Mouse (Mus musculus) midbrain, postnatal 0 days (tissue): ENCODE measurements around the gene Zfp872. TPM values are rescaled to one million over a fixed set of nuclear protein-coding genes. Genes with fewer than 3 reads are reported as not detected.
"Not testable (repeated sequence)": the region's sequence is repeated elsewhere in the genome, so short reads cannot be mapped to it uniquely, and the experiment has no call there.

Experiments used
- ATAC-seq: fragments of 200-750 bp; cut with Nextera tagmentation; 2 replicates; pipeline ENCODE4 v1.8.0; 2017; ENCODE audit warnings: moderate number of reproducible peaks, mild to moderate bottlenecking, moderate TSS enrichment, moderate library complexity; ENCODE audit not compliant: low FRiP score
- DNase-seq: peaks from one replicate; pipeline ENCODE4 v3.0.0-alpha.2; 2015; ENCODE audit warnings: low spot score
- H3K27ac ChIP-seq: fragments of 300-500 bp; sonication (generic); 2 replicates; pipeline ENCODE4 v1.5.1; 2014; ENCODE audit warnings: low read depth, mild to moderate bottlenecking, low read length, mixed read lengths
- H3K27me3 ChIP-seq: fragments of 300-500 bp; sonication (generic); 2 replicates; pipeline ENCODE4 v1.6.1; 2014; ENCODE audit warnings: low read length, control low read depth, mixed read lengths; ENCODE audit not compliant: insufficient read depth
- H3K36me3 ChIP-seq: fragments of 300-500 bp; sonication (generic); 2 replicates; pipeline ENCODE4 v1.6.1; 2014; ENCODE audit warnings: low read length, control low read depth, mixed read lengths; ENCODE audit not compliant: insufficient read depth
- H3K4me1 ChIP-seq: fragments of 300-500 bp; sonication (generic); 2 replicates; pipeline ENCODE4 v1.6.1; 2014; ENCODE audit warnings: mild to moderate bottlenecking, control low read depth, antibody characterized with exemption, low read length, mixed read lengths; ENCODE audit not compliant: insufficient read depth
- H3K4me2 ChIP-seq: fragments of 300-500 bp; sonication (generic); 2 replicates; pipeline ENCODE4 v1.6.1; 2014; ENCODE audit warnings: low read depth, mild to moderate bottlenecking, low read length, mixed read lengths; ENCODE audit not compliant: poor library complexity, severe bottlenecking
- H3K4me3 ChIP-seq: fragments of 300-500 bp; sonication (generic); 2 replicates; pipeline ENCODE4 v1.5.1; 2014; ENCODE audit warnings: low read depth, mild to moderate bottlenecking, low read length, moderate library complexity
- H3K9ac ChIP-seq: fragments of 300-500 bp; sonication (generic); replicated peaks from 2 replicates; pipeline ENCODE4 v1.6.1; 2014; ENCODE audit warnings: mild to moderate bottlenecking, low read length, moderate library complexity, mixed read lengths; ENCODE audit not compliant: poor library complexity, severe bottlenecking
- H3K9me3 ChIP-seq: fragments of 300-500 bp; sonication (generic); 2 replicates; pipeline ENCODE4 v1.6.1; 2016; ENCODE audit warnings: low read length, control low read depth
- CTCF ChIP-seq: IDR thresholded peaks from 2 replicates; pipeline ENCODE4 v1.5.1; 2016; ENCODE audit warnings: antibody characterized with exemption, mild to moderate bottlenecking
- whole genome bisulfite sequencing: fragments of 180-500 bp; shearing (Covaris S2); extraction: QIAGEN DNeasy Blood & Tissue Kit; methylation state at CpG from one replicate; pipeline ENCODE4 v1.1.7; 2014; 5-methylcytosine and 5-hydroxymethylcytosine counted together
- polyA plus RNA-seq: library from polyadenylated mRNA; unstranded; fragments of >200 nt; fragmentation: Nextera tagmentation; extraction: Ambion mirVana; gene quantifications from 2 replicates; pipeline ENCODE4 v1.2.1, GENCODE M21; 2015
- total RNA-seq: library from RNA; depleted of rRNA; stranded (reverse); fragments of >200 nt; gene quantifications from 2 replicates; pipeline ENCODE4 v1.2.3, GENCODE M21; 2014

Gene Zfp872
- total and polyA plus RNA-seq, 2 experiments from 2014 or later: 0.22 to 0.31 TPM

- Histone ChIP-seq H3K4me3 (peak within 1 kb of the TSS; percentile 73), H3K4me2 (peak within 1 kb of the TSS; percentile 72), H3K9ac (peak within 1 kb of the TSS; percentile 72), H3K27ac (peak within 1 kb of the TSS; percentile 81), H3K4me1 (no peaks in the 10 kb centered on the region), H3K36me3 (no peaks in the 10 kb centered on the region), H3K27me3 (no peaks in the 10 kb centered on the region), H3K9me3 (no peaks in the 10 kb centered on the region)
- 1% methylated on average over 35 of the region's 35 CpGs for WGBS
- ATAC-seq: peak; percentile 99
- peak; percentile 98 for DNase-seq
- peak; percentile 81 for TF ChIP-seq CTCF
These were observed 37.9 kb downstream of the Zfp872 start, which contains the start of gene Zfp809 for GRCm38 (mm10) chr9:22225581-22226388. Gene Zfp809 (plus strand): TSS chr9:22225714.

- H3K36me3 ChIP-seq, DNase-seq, H3K27ac ChIP-seq, H3K27me3 ChIP-seq, H3K4me1 ChIP-seq, ATAC-seq, H3K9ac ChIP-seq, H3K9me3 ChIP-seq: not testable (repeated sequence)
- H3K4me3 ChIP-seq: peak overlapping the region; percentile 73; the same call in 1 of the 2 replicates
- 71% methylated on average over 7 of the region's 7 CpGs for WGBS
- peak overlapping the region; percentile 72 for H3K4me2 ChIP-seq
These were observed 38.4 kb downstream of the Zfp872 start for GRCm38 (mm10) chr9:22226389-22226673.

DNA sequence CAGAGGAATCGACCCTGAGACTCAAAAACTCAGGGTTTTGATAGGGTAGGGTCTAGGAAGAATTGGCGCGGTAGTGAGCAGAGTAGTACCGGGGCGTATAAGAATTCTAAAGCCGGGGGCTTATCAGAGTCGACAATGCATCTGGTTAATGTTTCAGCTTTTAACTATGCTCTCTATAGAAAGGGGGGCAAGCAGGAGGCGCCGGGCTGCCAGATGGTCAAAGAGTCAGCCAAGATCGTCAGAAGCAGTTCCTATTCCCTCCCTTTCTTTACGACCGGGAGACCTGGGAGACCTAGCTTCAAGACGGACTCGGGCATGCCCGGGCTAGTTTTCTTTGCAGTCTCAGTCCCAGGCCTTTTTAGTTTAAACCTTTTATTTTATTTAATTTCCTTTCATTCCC lies 39.0 kb downstream of the Zfp872 start:
- H3K9ac ChIP-seq: no peak overlapping the region
- H3K4me2 ChIP-seq: no peak overlapping the region
- 98% methylated on average over 15 of the region's 15 CpGs for WGBS
- H3K4me3 ChIP-seq: no peak overlapping the region
- H3K4me1 ChIP-seq: no peaks in the 10 kb centered on the region
- H3K27ac ChIP-seq: no peak overlapping the region
- no peaks in the 10 kb centered on the region for H3K9me3 ChIP-seq
- H3K36me3 ChIP-seq: no peaks in the 10 kb centered on the region
- DNase-seq (no peak), ATAC-seq (no peak)
- no peaks in the 10 kb centered on the region for H3K27me3 ChIP-seq
- no peak for TF ChIP-seq CTCF

DNA sequence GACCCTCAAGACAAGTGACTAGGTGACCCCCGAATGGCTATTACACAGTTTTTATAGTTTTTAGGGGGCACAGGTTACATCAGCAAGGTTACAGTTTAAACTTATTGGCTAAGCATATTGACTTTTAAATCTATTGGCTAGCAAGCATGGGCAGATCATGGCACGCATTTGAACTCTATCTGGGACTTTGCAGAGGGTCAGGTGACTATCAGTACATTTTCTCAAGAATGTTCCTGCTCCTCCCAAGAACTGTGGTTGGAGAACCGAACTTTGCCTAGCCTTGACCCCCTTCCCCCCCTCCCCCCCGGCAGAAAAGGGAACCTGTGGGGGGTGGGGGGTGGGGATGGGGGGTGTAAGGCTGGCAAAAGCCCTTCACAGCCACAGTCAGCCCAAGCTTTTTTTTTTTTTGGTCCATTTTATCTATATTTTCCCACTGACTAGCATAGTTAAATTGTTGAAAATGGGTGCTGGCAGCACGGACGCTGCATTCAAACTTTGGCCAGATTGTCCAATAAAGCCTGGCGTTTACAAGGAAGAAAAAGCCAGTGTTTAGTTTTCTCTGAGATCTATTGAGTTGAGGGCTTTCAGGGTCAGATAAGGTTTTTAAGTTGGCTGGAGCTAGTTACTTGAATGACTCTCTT lies 41.6 kb downstream of the Zfp872 start:
- no peak overlapping the region for H3K9ac ChIP-seq
- no peak for ATAC-seq
- DNase-seq: no peak
- WGBS: 90% methylated on average over 7 of the region's 7 CpGs
- no peaks in the 10 kb centered on the region for H3K36me3 ChIP-seq
- no peak for TF ChIP-seq CTCF
- H3K4me2 ChIP-seq: no peak overlapping the region
- no peaks in the 10 kb centered on the region for H3K4me1 ChIP-seq
- no peaks in the 10 kb centered on the region for H3K27me3 ChIP-seq
- no peaks in the 10 kb centered on the region for H3K9me3 ChIP-seq
- H3K4me3 ChIP-seq: no peak overlapping the region
- no peak overlapping the region for H3K27ac ChIP-seq

GRCm38 (mm10) chr9:22230061-22230460 lies 42.2 kb downstream of the Zfp872 start:
- DNase-seq (no peak), ATAC-seq (no peak)
- TF ChIP-seq CTCF: no peak
- Histone ChIP-seq H3K36me3 (no peaks in the 10 kb centered on the region), H3K9me3 (no peaks in the 10 kb centered on the region), H3K4me1 (no peaks in the 10 kb centered on the region), H3K4me2 (no peak overlapping the region), H3K27ac (no peak overlapping the region), H3K4me3 (no peak overlapping the region), H3K9ac (no peak overlapping the region), H3K27me3 (no peaks in the 10 kb centered on the region)
- WGBS: 94% methylated on average over 3 of the region's 3 CpGs

DNA sequence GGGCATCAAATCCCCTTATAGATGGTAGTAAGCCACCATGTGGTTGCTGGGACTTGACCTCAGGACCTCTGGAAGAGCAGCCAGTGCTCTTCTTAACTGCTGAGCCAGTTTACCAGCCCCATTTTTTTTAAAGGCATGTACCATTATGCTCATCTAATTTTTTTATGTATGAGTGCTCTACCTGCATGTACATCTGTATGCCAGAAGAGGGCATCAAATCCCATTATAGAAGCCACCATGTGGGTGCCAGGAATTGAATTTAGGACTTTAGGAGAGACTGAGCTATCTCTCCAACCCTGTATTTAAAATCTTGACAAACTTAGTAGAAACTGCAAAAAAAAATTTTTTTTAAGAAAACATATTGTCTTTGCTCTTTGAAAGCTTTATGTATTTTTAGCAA lies 42.7 kb downstream of the Zfp872 start:
- no peak overlapping the region for H3K4me3 ChIP-seq
- ATAC-seq (no peak), DNase-seq (peak; percentile 8)
- no peak overlapping the region for H3K27ac ChIP-seq
- H3K4me1 ChIP-seq: no peaks in the 10 kb centered on the region
- peak; percentile 49 for TF ChIP-seq CTCF
- no peaks in the 10 kb centered on the region for H3K27me3 ChIP-seq
- no peaks in the 10 kb centered on the region for H3K36me3 ChIP-seq
- no peak overlapping the region for H3K9ac ChIP-seq
- H3K9me3 ChIP-seq: no peaks in the 10 kb centered on the region
- no peak overlapping the region for H3K4me2 ChIP-seq
